8 mouse cellular contexts compared by ENCODE assay signal in genomic region chr5:130938274-130938741, GRCm38 (mm10).
DNase-seq lines count a peak whose midpoint lies in the region; ATAC-seq lines count a peak whose summit lies in the region.

No protein-coding gene starts in this region.

- DNase-seq in layer of hippocampus, adult 18-20 months (ENCODE audit: low spot score in 2 of 2) = peak; percentile 50 to 75
- no peak for DNase-seq in layer of hippocampus, adult 9-10 months (ENCODE audit: low spot score)
- DNase-seq in cerebellum, postnatal 14 days = peak; percentile 32 to 54
- DNase-seq in frontal cortex, postnatal 36 days (ENCODE audit: low spot score in 2 of 2) = peak; percentile 29 to 50
- DNase-seq in left cerebral cortex, postnatal 4 days = peak; percentile 72
- DNase-seq in natural killer cell, adult 2 months (ENCODE audit: low spot score in 2 of 2) = no peak

- H3K9ac ChIP-seq in neural tube, embryonic 12.5 days = no peak overlapping the region

- WGBS in neural tube, embryonic 12.5 days = 0% methylated on average over 7 of the region's 7 CpGs

- no peaks in the 10 kb centered on the region for H3K27me3 ChIP-seq in neural tube, embryonic 12.5 days (replicated peaks)

- H3K4me3 ChIP-seq in neural tube, embryonic 12.5 days = no peak overlapping the region

- H3K27ac ChIP-seq in neural tube, embryonic 12.5 days = no peak overlapping the region

- no peaks in the 10 kb centered on the region for H3K36me3 ChIP-seq in neural tube, embryonic 12.5 days

- no peaks in the 10 kb centered on the region for H3K9me3 ChIP-seq in neural tube, embryonic 12.5 days

- intact Hi-C loops in left cerebral cortex, postnatal 4 days (cut with DNase I) = no loop called here

- no peak overlapping the region for H3K4me2 ChIP-seq in neural tube, embryonic 12.5 days (replicated peaks)

- ATAC-seq in neural tube, embryonic 12.5 days (ENCODE audit: low FRiP score, low read depth) = peak; percentile 68
- ATAC-seq in megakaryocyte progenitor cell, adult 5-6 weeks (replicated peaks; ENCODE audit: poor library complexity) = no peak

- H3K4me1 ChIP-seq in neural tube, embryonic 12.5 days = peaks cover 13% of the 10 kb centered on the region

Comparison
In these comparisons a context has a peak if more than half of its experiments do, and no peak if none do; other contexts are left out.
1. DNase-seq: peak in layer of hippocampus, adult 18-20 months (2 of 2), cerebellum, postnatal 14 days (2 of 2), frontal cortex, postnatal 36 days (2 of 2) and left cerebral cortex, postnatal 4 days (single experiment); none in layer of hippocampus, adult 9-10 months (single experiment) and natural killer cell, adult 2 months (0 of 2).